Mouse (Mus musculus) left cerebral cortex, postnatal 36 days (tissue): ENCODE measurements around the gene Sh3rf1. TPM values are rescaled to one million over a fixed set of nuclear protein-coding genes. Genes with fewer than 3 reads are reported as not detected.

Experiments
- DNase-seq, 2 experiments: peaks; one replicate each; pipeline ENCODE4 v3.0.0; 2021 to 2022; ENCODE audit warnings: low spot score in 2 of 2, mixed read lengths in 1 of 2
- intact Hi-C: fragments of 180-260 bp; cut with DNase I; formaldehyde crosslinking; loops from one replicate; pipeline ENCODE4 v1.15.1; 2025
- total RNA-seq, 2 experiments: library from RNA; stranded (reverse); gene quantifications; 2 replicates each; pipeline ENCODE4 v1.2.3; 2021

Gene Sh3rf1
- total RNA-seq, 2 experiments from 2014 or later = 37.5 to 37.8 TPM

- intact Hi-C loops = loop anchor here (5.0 kb wide), 1 partner anchor 82 kb away; no protein-coding TSS in a partner anchor
- peak; percentile 20 to 21 for DNase-seq
These were observed 86.1 kb downstream of the Sh3rf1 start for GRCm38 (mm10) chr8:61309530-61310402.

DNA sequence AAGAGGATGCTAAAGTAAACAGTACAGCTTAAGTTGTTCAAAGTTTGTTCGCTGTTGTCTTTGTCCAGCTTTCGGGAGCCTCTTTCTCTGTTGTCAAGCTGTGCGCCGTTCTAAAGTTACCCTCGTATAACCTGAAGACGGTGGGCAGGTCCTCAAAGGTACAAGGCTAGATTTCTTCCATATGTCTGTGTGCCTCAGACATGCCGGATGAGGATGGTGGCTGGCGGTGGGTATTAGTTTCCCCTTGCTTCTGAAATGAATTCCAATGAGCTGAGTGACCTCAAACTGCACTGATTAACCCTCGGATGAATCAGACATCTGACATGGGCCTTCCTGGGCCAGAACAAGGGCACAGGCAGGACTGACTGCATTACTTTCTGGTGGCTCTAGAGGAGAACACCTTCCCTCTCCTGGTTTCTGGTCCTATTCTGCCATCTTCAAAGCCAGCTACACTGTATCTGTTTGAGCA lies 86.8 kb downstream of the Sh3rf1 start:
- intact Hi-C loops = no loop called here
- DNase-seq = no peak

GRCm38 (mm10) chr8:61313016-61313415 lies 89.3 kb downstream of the Sh3rf1 start:
- intact Hi-C loops = no loop called here
- DNase-seq = no peak

DNA sequence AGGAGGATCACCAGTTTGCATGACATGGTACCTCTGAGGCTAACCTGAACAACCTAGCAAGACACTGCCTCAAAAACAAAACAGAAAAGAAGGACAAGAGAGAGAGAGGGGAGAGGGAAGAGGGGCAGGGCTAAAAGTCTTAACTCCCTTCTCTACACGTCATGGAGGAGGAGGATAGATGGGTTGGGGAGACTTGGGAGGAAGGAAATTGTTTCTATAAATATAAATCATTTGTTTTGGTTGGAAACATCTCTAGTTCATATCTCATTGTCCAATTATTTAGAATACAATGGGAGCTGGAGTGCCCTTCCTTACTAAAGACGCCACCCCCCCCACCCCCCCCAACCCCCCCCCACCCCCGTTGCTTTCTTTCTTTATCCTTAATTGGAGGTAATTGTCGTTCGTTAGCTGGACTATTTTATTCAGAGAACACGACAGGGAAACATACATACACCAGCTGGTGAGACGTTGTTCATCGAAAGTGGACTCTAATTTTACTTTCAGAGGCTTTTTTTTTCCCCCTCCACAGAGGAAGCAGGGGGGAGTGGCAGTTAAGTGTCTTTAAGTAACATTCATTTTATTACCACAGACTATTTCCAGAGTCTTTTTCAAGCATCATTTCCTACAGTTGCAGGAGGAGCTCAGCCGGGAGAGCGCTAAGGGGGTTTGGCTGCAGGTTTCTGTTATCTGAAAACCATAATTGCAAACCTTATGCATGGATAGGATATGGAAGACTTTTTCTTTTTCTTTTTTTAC lies 92.5 kb downstream of the Sh3rf1 start:
- DNase-seq = no peak
- intact Hi-C loops = no loop called here

DNA sequence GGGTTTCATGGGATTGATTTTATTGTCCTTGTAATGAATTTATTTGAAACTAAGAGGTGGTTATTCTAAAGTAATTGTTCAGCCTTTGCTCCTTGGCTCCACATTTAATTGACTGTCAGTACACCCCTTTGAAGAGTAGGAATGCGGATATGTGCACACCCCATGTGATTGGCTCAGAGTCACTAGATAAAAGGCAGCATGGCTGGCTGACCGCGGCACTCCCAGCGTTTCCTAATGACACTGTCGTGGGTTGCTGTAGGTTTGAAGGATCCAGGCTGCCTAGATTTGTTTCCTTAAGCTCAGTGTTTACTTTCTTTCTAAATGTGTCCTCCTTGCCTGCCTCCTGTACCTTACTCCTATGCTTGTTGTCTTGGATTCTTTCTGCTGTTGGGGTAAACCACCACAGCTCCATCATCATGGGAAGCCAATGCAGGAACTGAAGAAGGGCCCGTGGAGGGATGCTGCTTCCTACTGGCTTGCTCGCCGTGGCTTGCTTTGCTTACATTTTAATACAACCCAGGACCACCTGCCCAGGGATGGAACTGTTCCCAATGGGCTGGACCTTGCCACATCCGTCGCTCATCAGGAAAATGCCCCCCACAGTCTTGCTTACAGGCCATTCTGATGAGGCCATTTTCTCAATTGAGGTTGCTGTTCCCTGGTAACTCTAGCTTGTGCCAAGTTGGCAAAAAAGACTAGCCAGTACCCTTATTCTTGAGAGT lies 93.3 kb downstream of the Sh3rf1 start:
- DNase-seq = no peak
- intact Hi-C loops = no loop called here

GRCm38 (mm10) chr8:61317535-61318136 lies 94.0 kb downstream of the Sh3rf1 start:
- DNase-seq = no peak
- intact Hi-C loops = no loop called here

GRCm38 (mm10) chr8:61321216-61321615 lies 97.5 kb downstream of the Sh3rf1 start:
- intact Hi-C loops = no loop called here
- no peak for DNase-seq

GRCm38 (mm10) chr8:61321780-61322179 lies 98.1 kb downstream of the Sh3rf1 start:
- DNase-seq = no peak
- intact Hi-C loops = no loop called here

GRCm38 (mm10) chr8:61322462-61322861 lies 98.8 kb downstream of the Sh3rf1 start:
- intact Hi-C loops = no loop called here
- DNase-seq = no peak

DNA sequence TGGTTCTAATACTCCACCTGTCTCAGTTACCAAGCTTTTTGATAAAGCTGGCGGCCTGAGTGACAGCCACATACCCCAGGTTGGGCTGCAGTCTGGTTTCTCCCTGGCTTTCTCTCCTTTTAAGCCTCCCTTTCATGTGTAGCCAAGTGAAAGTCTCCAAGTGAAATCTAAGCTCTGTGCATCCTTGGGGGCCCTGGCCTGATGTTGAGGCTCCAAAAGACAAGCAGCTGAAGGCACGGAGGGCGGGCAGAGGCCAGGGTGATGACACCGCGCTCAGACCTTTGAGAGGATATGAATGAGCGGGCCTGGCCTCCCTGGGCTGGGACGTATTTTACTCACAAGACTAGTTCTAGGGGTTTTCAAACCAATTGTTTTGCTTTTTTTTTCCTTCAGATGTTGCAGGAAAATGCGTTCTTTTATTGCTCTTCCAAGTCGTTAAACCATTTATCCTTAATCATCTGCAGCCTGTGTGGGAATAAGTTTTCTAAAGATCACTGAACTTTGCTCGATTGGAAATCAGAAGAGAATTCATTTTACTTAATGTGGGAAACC lies 100.8 kb downstream of the Sh3rf1 start:
- DNase-seq = no peak
- intact Hi-C loops = no loop called here

- intact Hi-C loops = no loop called here
- no peak for DNase-seq
These were observed 101.5 kb downstream of the Sh3rf1 start for GRCm38 (mm10) chr8:61325014-61325715.

GRCm38 (mm10) chr8:61326281-61326680 lies 102.6 kb downstream of the Sh3rf1 start:
- intact Hi-C loops = no loop called here
- no peak for DNase-seq

- intact Hi-C loops = no loop called here
- DNase-seq = no peak
These were observed 103.7 kb downstream of the Sh3rf1 start for GRCm38 (mm10) chr8:61327333-61327732.

GRCm38 (mm10) chr8:61339629-61340028 lies 116.0 kb downstream of the Sh3rf1 start:
- no peak for DNase-seq
- intact Hi-C loops = no loop called here

GRCm38 (mm10) chr8:61340283-61340984 lies 116.8 kb downstream of the Sh3rf1 start:
- intact Hi-C loops = no loop called here
- DNase-seq = no peak

DNA sequence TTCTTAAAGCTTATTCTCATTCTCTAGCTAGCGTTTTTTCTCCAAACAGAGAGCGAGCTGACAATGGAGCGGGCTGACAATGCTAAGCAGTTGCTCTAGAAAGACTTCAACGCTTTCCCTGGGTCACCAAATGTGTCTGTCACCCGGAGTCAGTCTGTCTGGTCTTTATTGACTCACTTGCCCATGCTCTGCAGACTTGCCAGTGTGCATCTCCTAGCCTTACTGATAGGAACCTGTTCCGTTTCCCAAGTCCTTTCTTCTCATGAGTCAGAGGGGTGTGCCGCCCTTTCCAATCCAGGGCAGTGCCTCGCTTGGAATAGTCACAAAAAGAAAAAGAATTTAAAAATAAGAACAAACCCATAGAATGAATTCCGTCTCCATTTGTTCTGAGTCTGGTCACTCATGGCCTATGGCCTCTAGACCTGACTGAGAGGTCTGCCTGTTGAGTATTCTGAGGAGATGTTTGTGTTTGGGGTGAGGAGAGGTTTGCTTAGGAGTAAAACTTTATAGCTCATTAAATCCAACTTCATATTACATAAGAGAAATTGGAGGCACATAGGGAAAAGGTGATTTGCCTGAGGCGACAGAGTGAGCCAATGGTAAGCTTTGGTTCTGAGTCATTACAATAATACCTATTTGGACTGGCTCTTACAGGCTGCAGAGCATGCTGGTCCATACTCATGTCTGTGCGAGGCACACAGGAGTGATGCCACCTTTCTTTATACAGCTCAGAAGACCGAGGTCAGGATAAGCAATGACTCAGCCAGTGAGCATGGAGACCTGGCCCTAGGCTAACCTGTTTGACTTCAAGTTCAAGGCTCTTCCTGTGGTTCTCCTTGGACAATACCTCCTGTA lies 118.1 kb downstream of the Sh3rf1 start:
- intact Hi-C loops = no loop called here
- no peak for DNase-seq

GRCm38 (mm10) chr8:61342473-61343026 lies 118.9 kb downstream of the Sh3rf1 start:
- intact Hi-C loops = no loop called here
- DNase-seq = no peak
